Mouse (Mus musculus) forebrain, postnatal 0 days (tissue): ENCODE results near the gene Ddx59. TPM values are rescaled to one million over a fixed set of nuclear protein-coding genes. Genes with fewer than 3 reads are reported as not detected.

Experiments
- ATAC-seq: fragments of 200-750 bp; cut with Nextera tagmentation; 2 replicates; pipeline ENCODE4 v1.8.0; 2017; ENCODE audit warnings: mild to moderate bottlenecking, moderate library complexity
- DNase-seq: peaks from one replicate; pipeline ENCODE4 v3.0.0-alpha.2; 2015
- H3K27ac ChIP-seq: fragments of 300-500 bp; sonication (generic); 2 replicates; pipeline ENCODE4 v1.5.1; 2014; ENCODE audit warnings: low read depth, mild to moderate bottlenecking, antibody characterized with exemption, low read length, moderate library complexity, mixed read lengths
- H3K27me3 ChIP-seq: fragments of 300-500 bp; sonication (generic); 2 replicates; pipeline ENCODE4 v1.6.1; 2014; ENCODE audit warnings: mild to moderate bottlenecking, low read length, mixed read lengths; ENCODE audit not compliant: insufficient read depth
- H3K36me3 ChIP-seq: fragments of 300-500 bp; sonication (generic); 2 replicates; pipeline ENCODE4 v1.6.1; 2014; ENCODE audit warnings: mild to moderate bottlenecking, moderate library complexity; ENCODE audit not compliant: insufficient read depth
- H3K4me1 ChIP-seq: fragments of 300-500 bp; sonication (generic); 2 replicates; pipeline ENCODE4 v1.6.1; 2014; ENCODE audit warnings: antibody characterized with exemption; ENCODE audit not compliant: insufficient read depth
- H3K4me2 ChIP-seq: fragments of 300-500 bp; sonication (generic); 2 replicates; pipeline ENCODE4 v1.6.1; 2014; ENCODE audit warnings: low read depth, mild to moderate bottlenecking, moderate library complexity
- H3K4me3 ChIP-seq: fragments of 300-500 bp; sonication (generic); 2 replicates; pipeline ENCODE4 v1.5.1; 2014; ENCODE audit warnings: low read depth, low read length, mixed read lengths
- H3K9ac ChIP-seq: fragments of 300-500 bp; sonication (generic); 2 replicates; pipeline ENCODE4 v1.6.1; 2014; ENCODE audit warnings: mild to moderate bottlenecking
- H3K9me3 ChIP-seq: fragments of 300-500 bp; sonication (generic); 2 replicates; pipeline ENCODE4 v1.6.1; 2016; ENCODE audit warnings: low read length
- CTCF ChIP-seq: sonication (generic); IDR thresholded peaks from 2 replicates; pipeline ENCODE4 v1.5.1; 2016; ENCODE audit warnings: antibody characterized with exemption, control low read depth, low read depth
- WGBS: fragments of 180-500 bp; shearing (Covaris S2); extraction: QIAGEN DNeasy Blood & Tissue Kit; methylation state at CpG from one replicate; pipeline ENCODE4 v1.1.7; 2014; 5-methylcytosine and 5-hydroxymethylcytosine counted together
- polyA plus RNA-seq: library from polyadenylated mRNA; unstranded; fragments of >200 nt; fragmentation: Nextera tagmentation; extraction: Ambion mirVana; gene quantifications from 2 replicates; pipeline ENCODE4 v1.2.1, GENCODE M21; 2015
- total RNA-seq: library from RNA; depleted of rRNA; stranded (reverse); fragments of >200 nt; gene quantifications from 2 replicates; pipeline ENCODE4 v1.2.3, GENCODE M21; 2014

Ddx59 gene
- total and polyA plus RNA-seq, 2 experiments from 2014 or later: 17.8 to 18.8 TPM

GRCm38 (mm10) chr1:136386914-136387313 lies 28.2 kb upstream of the Ddx59 start:
- Histone ChIP-seq H3K4me1 (no peaks in the 10 kb centered on the region), H3K9ac (no peak overlapping the region), H3K9me3 (no peaks in the 10 kb centered on the region), H3K4me3 (no peak overlapping the region), H3K27ac (no peak overlapping the region), H3K4me2 (no peak overlapping the region), H3K27me3 (no peaks in the 10 kb centered on the region), H3K36me3 (no peaks in the 10 kb centered on the region)
- TF ChIP-seq CTCF: no peak
- 54% methylated on average over 6 of the region's 6 CpGs for WGBS
- no peak for ATAC-seq
- no peak for DNase-seq

- ATAC-seq: peak; percentile 71
- TF ChIP-seq CTCF: no peak
These were observed 20.6 kb upstream of the Ddx59 start for GRCm38 (mm10) chr1:136394506-136394905.

GRCm38 (mm10) chr1:136395073-136395472 lies 20.0 kb upstream of the Ddx59 start:
- ATAC-seq (no peak), DNase-seq (no peak)
- TF ChIP-seq CTCF: no peak
- H3K9me3 ChIP-seq: no peaks in the 10 kb centered on the region
- H3K4me2 ChIP-seq: no peak overlapping the region
- no peak overlapping the region for H3K27ac ChIP-seq
- H3K4me1 ChIP-seq: no peaks in the 10 kb centered on the region
- H3K9ac ChIP-seq: no peak overlapping the region
- H3K27me3 ChIP-seq: no peaks in the 10 kb centered on the region
- no peaks in the 10 kb centered on the region for H3K36me3 ChIP-seq
- no peak overlapping the region for H3K4me3 ChIP-seq
- 41% methylated on average over 5 of the region's 5 CpGs for WGBS

More at GRCm38 (mm10) chr1:136394506-136394905, 20.6 kb upstream of the Ddx59 start:
- DNase-seq: peak; percentile 50
- 29% methylated on average over 10 of the region's 10 CpGs for WGBS
- H3K4me3 ChIP-seq: no peak overlapping the region
- H3K36me3 ChIP-seq: no peaks in the 10 kb centered on the region
- no peaks in the 10 kb centered on the region for H3K4me1 ChIP-seq
- peak overlapping the region; percentile 26; the same call in 1 of the 2 replicates for H3K4me2 ChIP-seq
- H3K9me3 ChIP-seq: no peaks in the 10 kb centered on the region
- no peak overlapping the region for H3K9ac ChIP-seq
- H3K27ac ChIP-seq: no peak overlapping the region
- H3K27me3 ChIP-seq: no peaks in the 10 kb centered on the region

GRCm38 (mm10) chr1:136401281-136401680 lies 13.8 kb upstream of the Ddx59 start:
- H3K4me2 ChIP-seq: no peak overlapping the region
- H3K9ac ChIP-seq: no peak overlapping the region
- ATAC-seq: no peak
- no peak overlapping the region for H3K4me3 ChIP-seq
- no peaks in the 10 kb centered on the region for H3K4me1 ChIP-seq
- no peaks in the 10 kb centered on the region for H3K27me3 ChIP-seq
- WGBS: 70% methylated on average over 8 of the region's 8 CpGs
- DNase-seq: no peak
- no peaks in the 10 kb centered on the region for H3K9me3 ChIP-seq
- no peaks in the 10 kb centered on the region for H3K36me3 ChIP-seq
- TF ChIP-seq CTCF: no peak
- no peak overlapping the region for H3K27ac ChIP-seq

GRCm38 (mm10) chr1:136409631-136410030 lies 5.4 kb upstream of the Ddx59 start:
- Histone ChIP-seq H3K9ac (no peak overlapping the region), H3K4me1 (no peaks in the 10 kb centered on the region), H3K9me3 (no peaks in the 10 kb centered on the region), H3K36me3 (no peaks in the 10 kb centered on the region), H3K4me3 (no peak overlapping the region), H3K4me2 (no peak overlapping the region), H3K27ac (no peak overlapping the region), H3K27me3 (no peaks in the 10 kb centered on the region)
- 90% methylated on average over 2 of the region's 2 CpGs for WGBS
- TF ChIP-seq CTCF: no peak
- no peak for ATAC-seq
- DNase-seq: no peak

- no peak for TF ChIP-seq CTCF
- peak overlapping the region; percentile 61 for H3K4me2 ChIP-seq
- ATAC-seq (no peak), DNase-seq (no peak)
- no peak overlapping the region; the same call in 1 of the 2 replicates for H3K27ac ChIP-seq
- H3K27me3 ChIP-seq: no peaks in the 10 kb centered on the region
- WGBS: 46% methylated on average over 2 of the region's 2 CpGs
- peak overlapping the region; percentile 87; the same call in 1 of the 2 replicates for H3K9ac ChIP-seq
- peak overlapping the region; percentile 70 for H3K4me3 ChIP-seq
- H3K36me3 ChIP-seq: 0 out of 2 replicates have a peak, but pooled peaks cover 3% of the 10 kb centered on the region
- no peaks in the 10 kb centered on the region for H3K9me3 ChIP-seq
- no peaks in the 10 kb centered on the region for H3K4me1 ChIP-seq
These were observed 670 bp downstream of the Ddx59 start for GRCm38 (mm10) chr1:136415756-136416126.

GRCm38 (mm10) chr1:136418393-136418792 lies 3.3 kb downstream of the Ddx59 start:
- DNase-seq: peak; percentile 47
- 69% methylated on average over 6 of the region's 6 CpGs for WGBS
- ATAC-seq: no peak
- H3K9ac ChIP-seq: no peak overlapping the region
- no peak overlapping the region for H3K27ac ChIP-seq
- no peaks in the 10 kb centered on the region for H3K4me1 ChIP-seq
- no peak overlapping the region for H3K4me2 ChIP-seq
- no peaks in the 10 kb centered on the region for H3K9me3 ChIP-seq
- TF ChIP-seq CTCF: no peak
- no peaks in the 10 kb centered on the region for H3K27me3 ChIP-seq
- H3K36me3 ChIP-seq: 0 out of 2 replicates have a peak, but pooled peaks cover 3% of the 10 kb centered on the region
- no peak overlapping the region for H3K4me3 ChIP-seq
